Mouse (Mus musculus): Measurements from ENCODE around the gene Coil.

GRCm38 (mm10) chr11:89009066-89009465 is 39.0 kb downstream of the Coil start:
- TF ChIP-seq CTCF (IDR thresholded peaks at IDR 0.05; ENCODE audit: control insufficient read depth, insufficient read depth, insufficient replicate concordance, low read depth, low read length), result no peak
- TF ChIP-seq POLR2A (IDR thresholded peaks at IDR 0.05; ENCODE audit: control insufficient read depth, low read depth, low read length), result no peak

Measured in testis, adult 2 months (tissue).